Mouse (Mus musculus) CH12.LX (cell line): ENCODE measurements at regions not wholly inside any gene's neighbourhood (a gene's known extent, or its start where the extent isn't known, plus 50 kb on each side); places are given as distances from the start of the nearest gene placed in this dataset.

Source experiments
- DNase-seq: peaks from one replicate; pipeline ENCODE4 v3.0.0-alpha.2; 2013; ENCODE audit errors: extremely low read depth
- H3K27ac ChIP-seq: 2 replicates; pipeline ENCODE4 v1.5.1; 2012; ENCODE audit warnings: low read depth, mild to moderate bottlenecking, control low read depth, moderate library complexity; ENCODE audit not compliant: insufficient read depth
- H3K27me3 ChIP-seq: replicated peaks from 2 replicates; pipeline ENCODE3; 2012; ENCODE audit warnings: inconsistent platforms
- H3K36me3 ChIP-seq, 2 experiments: replicated peaks in 1 of 2; 2 replicates each; pipeline versions ENCODE3 to v1.6.1; 2012; ENCODE audit warnings: inconsistent platforms in 1 of 2, low read length in 1 of 2, mild to moderate bottlenecking in 1 of 2, mixed read lengths in 1 of 2, moderate library complexity in 1 of 2; ENCODE audit not compliant: control insufficient read depth in 1 of 2, insufficient read depth in 1 of 2
- H3K4me1 ChIP-seq, 2 experiments: 2 replicates each; pipeline ENCODE4 v1.6.1; 2012; ENCODE audit warnings: inconsistent platforms in 1 of 2, moderate library complexity in 1 of 2; ENCODE audit not compliant: insufficient read depth in 2 of 2, control insufficient read depth in 1 of 2
- H3K4me2 ChIP-seq: 2 replicates; pipeline ENCODE4 v1.6.1; 2012; ENCODE audit warnings: low read depth, mild to moderate bottlenecking, control low read depth; ENCODE audit not compliant: poor library complexity, insufficient read depth, severe bottlenecking
- H3K4me3 ChIP-seq, 3 experiments: fragments of 150-350 bp in 1 of 3; sonication (generic) in 1 of 3; replicated peaks in 1 of 3; 2 replicates each; pipeline versions ENCODE3 to v1.5.1; 2011 to 2012; ENCODE audit warnings: low read depth in 2 of 3, low read length in 2 of 3, mild to moderate bottlenecking in 2 of 3, moderate library complexity in 2 of 3, control low read depth in 1 of 3, improper control_type of control experiment in 1 of 3, inconsistent platforms in 1 of 3, mixed read lengths in 1 of 3; ENCODE audit not compliant: poor library complexity in 1 of 3
- H3K79me2 ChIP-seq: replicated peaks from 2 replicates; pipeline ENCODE4 v1.6.1; 2012; ENCODE audit warnings: mild to moderate bottlenecking, moderate library complexity; ENCODE audit not compliant: control insufficient read depth, poor library complexity, insufficient read depth, severe bottlenecking; ENCODE audit errors: extremely low read depth
- H3K9ac ChIP-seq: 2 replicates; pipeline ENCODE4 v1.6.1; 2012; ENCODE audit warnings: low read depth, mild to moderate bottlenecking, control low read depth, moderate library complexity; ENCODE audit not compliant: insufficient read depth
- H3K9me3 ChIP-seq: replicated peaks from 2 replicates; pipeline ENCODE3; 2012; ENCODE audit warnings: low read length, inconsistent platforms, mixed read lengths
- BHLHE40 ChIP-seq: IDR thresholded peaks from 2 replicates; pipeline ENCODE4 v1.6.1; 2011; ENCODE audit warnings: mild to moderate bottlenecking, low read depth, low read length, improper control_type of control experiment
- CHD1 ChIP-seq: IDR thresholded peaks from 2 replicates; pipeline ENCODE4 v1.6.1; 2012; ENCODE audit warnings: low read depth, low read length, improper control_type of control experiment, inconsistent platforms
- E2F4 ChIP-seq: IDR thresholded peaks from 2 replicates; pipeline ENCODE4 v1.6.1; 2011; ENCODE audit warnings: low read depth, low read length, improper control_type of control experiment; ENCODE audit not compliant: insufficient replicate concordance
- ELF1 ChIP-seq: IDR thresholded peaks from 2 replicates; pipeline ENCODE4 v1.6.1; 2014; ENCODE audit warnings: low read depth, mild to moderate bottlenecking, inconsistent platforms, low read length, improper control_type of control experiment
- EP300 ChIP-seq: IDR thresholded peaks from 2 replicates; pipeline ENCODE4 v1.6.1; 2011; ENCODE audit warnings: low read length, improper control_type of control experiment
- MAX ChIP-seq: IDR thresholded peaks from 2 replicates; pipeline ENCODE4 v1.6.1; 2011; ENCODE audit warnings: low read length, improper control_type of control experiment
- MEF2A ChIP-seq: IDR thresholded peaks from 2 replicates; pipeline ENCODE4 v1.6.1; 2014; ENCODE audit warnings: low read depth, mild to moderate bottlenecking, inconsistent platforms, low read length, improper control_type of control experiment, borderline replicate concordance
- MYC ChIP-seq: IDR thresholded peaks from 2 replicates; pipeline ENCODE4 v1.6.1; 2011; ENCODE audit warnings: low read depth, mild to moderate bottlenecking, improper control_type of control experiment, low read length
- NELFE ChIP-seq: IDR thresholded peaks from 2 replicates; pipeline ENCODE4 v1.6.1; 2011; ENCODE audit warnings: low read depth, low read length, improper control_type of control experiment
- PAX5 ChIP-seq: IDR thresholded peaks from 2 replicates; pipeline ENCODE4 v1.6.1; 2012; ENCODE audit warnings: low read length, inconsistent platforms, mixed read lengths
- POLR2A ChIP-seq: IDR thresholded peaks from 2 replicates; pipeline ENCODE4 v1.6.1; 2011; ENCODE audit warnings: low read depth, mild to moderate bottlenecking, improper control_type of control experiment, low read length
- POLR2AphosphoS2 ChIP-seq: IDR thresholded peaks from 2 replicates; pipeline ENCODE4 v1.6.1; 2011; ENCODE audit warnings: low read depth, low read length, improper control_type of control experiment
- SIN3A ChIP-seq: IDR thresholded peaks from 2 replicates; pipeline ENCODE4 v1.6.1; 2012; ENCODE audit warnings: low read length, improper control_type of control experiment, inconsistent platforms
- TBP ChIP-seq: conservative IDR thresholded peaks from 2 replicates; pipeline ENCODE4 v1.6.1; 2011; ENCODE audit warnings: low read depth, low read length, improper control_type of control experiment
- TCF12 ChIP-seq: IDR thresholded peaks from 2 replicates; pipeline ENCODE4 v1.6.1; 2014; ENCODE audit warnings: low read depth, mild to moderate bottlenecking, inconsistent platforms, low read length, improper control_type of control experiment
- ZC3H11A ChIP-seq: IDR thresholded peaks from 2 replicates; pipeline ENCODE4 v1.6.1; 2012; ENCODE audit warnings: low read depth, mild to moderate bottlenecking, inconsistent platforms, low read length, improper control_type of control experiment
- dilution Hi-C: fragments of 300-500 bp; cut with MboI; formaldehyde crosslinking; loops from 2 replicates; pipeline ENCODE4 v1.14.3; 2020; ENCODE audit warnings: low sequenced_read_pairs; ENCODE audit not compliant: extremely low pct_unique_long_range_greater_than_20kb, extremely low pct_ligation_motif_present
- in situ Hi-C: fragments of 300-500 bp; cut with MboI; formaldehyde crosslinking; loops from 3 replicates; pipeline ENCODE4 v1.14.3; 2019; ENCODE audit warnings: low sequenced_read_pairs, low pct_ligation_motif_present, low pct_unique_long_range_greater_than_20kb, mixed read lengths

- no peaks in the 10 kb centered on the region for H3K36me3 ChIP-seq
- H3K27ac ChIP-seq = no peak overlapping the region
- H3K4me2 ChIP-seq = no peak overlapping the region
- no peaks in the 10 kb centered on the region for H3K9me3 ChIP-seq
- TF ChIP-seq E2F4 = no peak
- TF ChIP-seq BHLHE40 = no peak
- TF ChIP-seq ZC3H11A = no peak
- TF ChIP-seq EP300 = no peak
- no peak for TF ChIP-seq MYC
- no peak for TF ChIP-seq ELF1
- dilution Hi-C loops (no loop called here), in situ Hi-C loops (no loop called here)
- no peak for DNase-seq
- no peak overlapping the region for H3K4me3 ChIP-seq
- no peaks in the 10 kb centered on the region for H3K79me2 ChIP-seq
- H3K27me3 ChIP-seq = no peaks in the 10 kb centered on the region
- H3K9ac ChIP-seq = no peak overlapping the region
- H3K4me1 ChIP-seq = no peaks in the 10 kb centered on the region
Measured at GRCm38 (mm10) chr2:45586588-45587200, 469.5 kb upstream of the Zeb2 start.

GRCm38 (mm10) chr2:45581549-45581925 lies 464.3 kb upstream of the Zeb2 start:
- TF ChIP-seq MYC (no peak), SIN3A (no peak), ZC3H11A (no peak), TBP (no peak), TCF12 (no peak), NELFE (no peak), CHD1 (no peak), EP300 (no peak), MAX (no peak), POLR2AphosphoS2 (no peak), MEF2A (no peak), ELF1 (no peak), BHLHE40 (no peak), POLR2A (no peak), PAX5 (no peak)
- TF ChIP-seq, all 38 proteins: peak for 0
- Histone ChIP-seq H3K4me3 (no peak overlapping the region), H3K4me1 (no peaks in the 10 kb centered on the region), H3K9me3 (no peaks in the 10 kb centered on the region), H3K79me2 (no peaks in the 10 kb centered on the region), H3K27me3 (no peaks in the 10 kb centered on the region), H3K9ac (no peak overlapping the region), H3K36me3 (no peaks in the 10 kb centered on the region), H3K27ac (no peak overlapping the region), H3K4me2 (no peak overlapping the region)
- DNase-seq = no peak
- dilution Hi-C loops (no loop called here), in situ Hi-C loops (no loop called here)
